Mouse (Mus musculus): ENCODE measurements around the gene Gstm7.

The Gstm7 gene

GRCm38 (mm10) chr3:107877747-107878736 lies 53.6 kb downstream of the Gstm7 start:
- DNase-seq (ENCODE audit: low read depth in 1 of 2, low spot score in 2 of 2), result no peak

- no peak for DNase-seq (ENCODE audit: low read depth in 1 of 2, low spot score in 2 of 2)
These were observed 54.6 kb downstream of the Gstm7 start, which contains the start of gene Eps8l3 for GRCm38 (mm10) chr3:107877005-107877404. Eps8l3 (plus strand) TSS chr3:107877229.
